In the genomic region with DNA sequence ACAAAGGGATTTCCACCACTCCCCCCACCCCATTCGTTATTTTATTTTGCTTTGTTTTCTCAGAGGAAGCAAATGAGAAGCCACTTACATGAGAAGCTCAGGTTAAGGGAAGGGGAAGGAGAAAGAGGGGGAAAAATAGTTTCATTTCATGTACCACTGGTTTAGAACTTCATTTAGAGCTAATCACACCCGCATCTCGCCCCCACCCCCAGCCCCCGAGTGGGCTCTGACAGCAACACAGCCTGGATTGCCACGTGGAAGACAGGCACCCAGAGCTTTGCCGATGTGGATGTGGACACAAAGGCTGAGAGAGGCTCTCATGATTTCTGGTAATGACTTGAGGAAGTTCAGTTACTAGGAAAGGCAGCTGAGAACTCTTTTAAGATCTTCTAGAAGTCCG, we compare ENCODE assay signal across 11 mouse cellular contexts.
DNase-seq lines count a peak whose midpoint lies in the region; ATAC-seq lines count a peak whose summit lies in the region.
"Had no signal": no experiment of that assay in that cellular context is flagged by ENCODE, and none has a peak within 500 bp of the region (broad histone marks: within the 10 kb centered on the region; RNA-seq: fewer than 3 reads in every experiment).

No protein-coding gene starts in this region.

- WGBS in heart, embryonic 16.5 days: 54% methylated on average over 7 of the region's 7 CpGs
- WGBS in embryonic facial prominence, embryonic 14.5 days: 53% methylated on average over 7 of the region's 7 CpGs
- WGBS in hindbrain, embryonic 12.5 days: 50% methylated on average over 7 of the region's 7 CpGs
- 32% methylated on average over 7 of the region's 7 CpGs for WGBS in midbrain, embryonic 14.5 days

- intact Hi-C loops in heart, postnatal 36 days (cut with DNase I): no loop called here

- no peaks in the 10 kb centered on the region for H3K4me1 ChIP-seq in heart, embryonic 16.5 days (ENCODE audit: control insufficient read depth, insufficient read depth, low read length)
- H3K4me1 ChIP-seq in embryonic facial prominence, embryonic 14.5 days (ENCODE audit: control insufficient read depth, insufficient read depth, low read length): peaks cover 7% of the 10 kb centered on the region; the same call in 1 of the 2 replicates
- peaks cover 14% of the 10 kb centered on the region for H3K4me1 ChIP-seq in hindbrain, embryonic 12.5 days
- H3K4me1 ChIP-seq in midbrain, embryonic 14.5 days (ENCODE audit: control insufficient read depth, insufficient read depth, low read length): peaks cover 19% of the 10 kb centered on the region
- H3K4me1 ChIP-seq: liver, embryonic 13.5 days had no signal

- no peak overlapping the region for H3K27ac ChIP-seq in heart, embryonic 16.5 days (ENCODE audit: low read length)
- no peak overlapping the region for H3K27ac ChIP-seq in embryonic facial prominence, embryonic 14.5 days (replicated peaks; ENCODE audit: low read depth, low read length)
- H3K27ac ChIP-seq in hindbrain, embryonic 12.5 days: peak overlapping the region; percentile 75
- peak overlapping the region; percentile 72 for H3K27ac ChIP-seq in midbrain, embryonic 14.5 days (replicated peaks; ENCODE audit: low read depth, low read length)
- H3K27ac ChIP-seq: liver, embryonic 13.5 days had no signal

- ATAC-seq in heart, embryonic 16.5 days (replicated peaks; ENCODE audit: extremely low read depth, insufficient read depth, low FRiP score): no peak
- no peak for ATAC-seq in embryonic facial prominence, embryonic 14.5 days (ENCODE audit: low read depth)
- 0 out of 2 replicates have a peak, but pooled peaks have one; percentile 56 for ATAC-seq in hindbrain, embryonic 12.5 days (ENCODE audit: low FRiP score)
- ATAC-seq in midbrain, embryonic 14.5 days (ENCODE audit: low FRiP score, low TSS enrichment): no peak

- H3K4me3 ChIP-seq in heart, embryonic 16.5 days (ENCODE audit: low read length): no peak overlapping the region
- H3K4me3 ChIP-seq in embryonic facial prominence, embryonic 14.5 days (ENCODE audit: low read depth, low read length): no peak overlapping the region
- no peak overlapping the region for H3K4me3 ChIP-seq in hindbrain, embryonic 12.5 days
- no peak overlapping the region for H3K4me3 ChIP-seq in midbrain, embryonic 14.5 days (replicated peaks; ENCODE audit: low read depth, low read length)
- H3K4me3 ChIP-seq: liver, embryonic 13.5 days had no signal

- H3K9ac ChIP-seq in heart, embryonic 16.5 days (ENCODE audit: low read length): no peak overlapping the region
- peak overlapping the region; percentile 31; the same call in 1 of the 2 replicates for H3K9ac ChIP-seq in embryonic facial prominence, embryonic 14.5 days (ENCODE audit: low read depth, low read length)
- H3K9ac ChIP-seq in hindbrain, embryonic 12.5 days: peak overlapping the region; percentile 50; the same call in 1 of the 2 replicates
- H3K9ac ChIP-seq in midbrain, embryonic 14.5 days (replicated peaks; ENCODE audit: low read length): 0 out of 2 replicates have a peak overlapping the region, but pooled peaks have one; percentile 25
- H3K9ac ChIP-seq: liver, embryonic 13.5 days had no signal

- peak overlapping the region; percentile 36 for H3K4me2 ChIP-seq in heart, embryonic 16.5 days (ENCODE audit: low read depth, low read length)
- H3K4me2 ChIP-seq in embryonic facial prominence, embryonic 14.5 days (ENCODE audit: low read depth, low read length): peak overlapping the region; percentile 29; the same call in 1 of the 2 replicates
- peak overlapping the region; percentile 30 for H3K4me2 ChIP-seq in hindbrain, embryonic 12.5 days (replicated peaks)
- H3K4me2 ChIP-seq in midbrain, embryonic 14.5 days (ENCODE audit: low read length): peak overlapping the region; percentile 37
- H3K4me2 ChIP-seq: liver, embryonic 13.5 days had no signal

- DNase-seq in heart, postnatal 36 days: no peak
- no peak for DNase-seq in embryonic facial prominence, embryonic 14.5 days (ENCODE audit: low spot score)
- DNase-seq in midbrain, embryonic 14.5 days: peak; percentile 35
- no peak for DNase-seq in layer of hippocampus, postnatal 25 days (ENCODE audit: extremely low spot score in 1 of 2, low spot score in 1 of 2)
- DNase-seq in thymus, postnatal 10 days (ENCODE audit: low spot score in 2 of 2): no peak
- no peak for DNase-seq in testis, postnatal 10 days (ENCODE audit: low spot score)
- DNase-seq: cerebellum, adult 9-11 months; liver, embryonic 13.5 days had no signal

- H3K9me3 ChIP-seq in heart, embryonic 16.5 days (replicated peaks; ENCODE audit: control insufficient read depth, low read length): no peaks in the 10 kb centered on the region
- no peaks in the 10 kb centered on the region for H3K9me3 ChIP-seq in embryonic facial prominence, embryonic 14.5 days (ENCODE audit: control insufficient read depth, low read length)
- H3K9me3 ChIP-seq in hindbrain, embryonic 12.5 days (replicated peaks): no peaks in the 10 kb centered on the region
- no peaks in the 10 kb centered on the region for H3K9me3 ChIP-seq in midbrain, embryonic 14.5 days (ENCODE audit: control insufficient read depth, low read length)
- H3K9me3 ChIP-seq: liver, embryonic 13.5 days had no signal

- H3K27me3 ChIP-seq in heart, embryonic 16.5 days (ENCODE audit: control insufficient read depth, insufficient read depth, low read length): no peaks in the 10 kb centered on the region
- H3K27me3 ChIP-seq in embryonic facial prominence, embryonic 14.5 days (replicated peaks; ENCODE audit: control insufficient read depth, insufficient read depth, low read length): no peaks in the 10 kb centered on the region
- H3K27me3 ChIP-seq in hindbrain, embryonic 12.5 days: no peaks in the 10 kb centered on the region
- no peaks in the 10 kb centered on the region for H3K27me3 ChIP-seq in midbrain, embryonic 14.5 days (ENCODE audit: control insufficient read depth, insufficient read depth, low read length)
- H3K27me3 ChIP-seq: CH12.LX; liver, embryonic 13.5 days had no signal

- H3K36me3 ChIP-seq in heart, embryonic 16.5 days (ENCODE audit: control insufficient read depth, insufficient read depth): no peaks in the 10 kb centered on the region
- H3K36me3 ChIP-seq in embryonic facial prominence, embryonic 14.5 days (ENCODE audit: control insufficient read depth, insufficient read depth, low read length): no peaks in the 10 kb centered on the region
- H3K36me3 ChIP-seq in hindbrain, embryonic 12.5 days: no peaks in the 10 kb centered on the region
- no peaks in the 10 kb centered on the region for H3K36me3 ChIP-seq in midbrain, embryonic 14.5 days (ENCODE audit: control insufficient read depth, insufficient read depth, low read length)
- H3K36me3 ChIP-seq: liver, embryonic 13.5 days had no signal

Comparison
In these comparisons a context has a peak if more than half of its experiments do, and no peak if none do; other contexts are left out.
1. H3K27ac ChIP-seq: peak in hindbrain, embryonic 12.5 days (single experiment) and midbrain, embryonic 14.5 days (single experiment); none in heart, embryonic 16.5 days (single experiment) and embryonic facial prominence, embryonic 14.5 days (single experiment).
2. Peak in every context shown above with its lines, with median percentiles within 50 percentile points of each other: H3K4me2 ChIP-seq.